Mouse (Mus musculus) retina, postnatal 1 day (tissue): ENCODE data around the gene Ddt.

Experiments used
- DNase-seq: peaks from one replicate; pipeline ENCODE4 v3.0.0-alpha.2; 2012

Gene Ddt

GRCm38 (mm10) chr10:75772795-75773664 is at the start of gene Ddt:
Gene Ddt (minus strand): TSS chr10:75773414.
- DNase-seq, result peak; percentile 95

- no peak for DNase-seq
These were observed 49.2 kb upstream of the Ddt start, which contains the start of gene Gstt4 for GRCm38 (mm10) chr10:75822443-75822842. Gene Gstt4 (minus strand): TSS chr10:75822543.

- DNase-seq, result no peak
These were observed 46.7 kb upstream of the Ddt start for GRCm38 (mm10) chr10:75819882-75820281.

GRCm38 (mm10) chr10:75818641-75819040 is 45.4 kb upstream of the Ddt start:
- DNase-seq, result no peak

GRCm38 (mm10) chr10:75804217-75804616 is 31.0 kb upstream of the Ddt start:
- DNase-seq, result no peak

- peak; percentile 67 for DNase-seq
These were observed 25.0 kb upstream of the Ddt start, which contains the start of gene Gstt1 for GRCm38 (mm10) chr10:75798176-75798696. Gene Gstt1 (minus strand): TSS chr10:75798584.

GRCm38 (mm10) chr10:75797619-75798175 is 24.5 kb upstream of the Ddt start:
- peak; percentile 49 for DNase-seq

- no peak for DNase-seq
These were observed 23.7 kb upstream of the Ddt start for GRCm38 (mm10) chr10:75796731-75797516.

- peak; percentile 37 for DNase-seq
These were observed 21.7 kb upstream of the Ddt start for GRCm38 (mm10) chr10:75794880-75795279.

- no peak for DNase-seq
These were observed 17.6 kb upstream of the Ddt start for GRCm38 (mm10) chr10:75790773-75791172.

GRCm38 (mm10) chr10:75789841-75790240 is 16.6 kb upstream of the Ddt start:
- no peak for DNase-seq

GRCm38 (mm10) chr10:75789081-75789735 is 16.0 kb upstream of the Ddt start:
- DNase-seq, result no peak

GRCm38 (mm10) chr10:75788277-75788676 is 15.1 kb upstream of the Ddt start:
- DNase-seq, result no peak

GRCm38 (mm10) chr10:75785442-75785841 is 12.2 kb upstream of the Ddt start:
- DNase-seq, result no peak

- peak; percentile 63 for DNase-seq
These were observed 7.8 kb upstream of the Ddt start, which contains the start of the genes Gm20441 and Gstt3 for GRCm38 (mm10) chr10:75780769-75781578. Gene Gm20441 (minus strand): TSS chr10:75780954. Gene Gstt3 (minus strand): TSS chr10:75781414.

- peak; percentile 19 for DNase-seq
These were observed 6.3 kb upstream of the Ddt start for GRCm38 (mm10) chr10:75779206-75780174.

- no peak for DNase-seq
These were observed 4.7 kb upstream of the Ddt start for GRCm38 (mm10) chr10:75777885-75778284.

GRCm38 (mm10) chr10:75776562-75776961 is 3.3 kb upstream of the Ddt start:
- no peak for DNase-seq

- DNase-seq, result no peak
These were observed 1.4 kb upstream of the Ddt start for GRCm38 (mm10) chr10:75774587-75774986.

GRCm38 (mm10) chr10:75774102-75774501 is 888 bp upstream of the Ddt start:
- DNase-seq, result no peak
